Mouse (Mus musculus) layer of hippocampus, adult 2 months (tissue): ENCODE results near the gene Dstyk. TPM values are rescaled to one million over a fixed set of nuclear protein-coding genes. Genes with fewer than 3 reads are reported as not detected.
"Not testable (repeated sequence)": the region's sequence is repeated elsewhere in the genome, so short reads cannot be mapped to it uniquely, and the experiment has no call there.

Source experiments
- DNase-seq, 2 experiments: peaks; one replicate each; pipeline ENCODE4 v3.0.0; 2022; ENCODE audit warnings: low spot score in 2 of 2
- H3K27ac ChIP-seq: fragments of 200-600 bp; 2 replicates; pipeline ENCODE4 v1.8.1; 2022
- H3K4me3 ChIP-seq: fragments of 200-600 bp; 2 replicates; pipeline ENCODE4 v1.8.1; 2022; ENCODE audit warnings: mild to moderate bottlenecking
- CTCF ChIP-seq: fragments of 200-600 bp; conservative IDR thresholded peaks from 2 replicates; pipeline ENCODE4 v1.8.1; 2022; ENCODE audit warnings: antibody characterized with exemption, mild to moderate bottlenecking, moderate library complexity
- total RNA-seq, 2 experiments: library from RNA; stranded (reverse); gene quantifications; 2 replicates each; pipeline ENCODE4 v1.2.3; 2021

The Dstyk gene
- total RNA-seq, 2 experiments from 2014 or later = 49.0 to 50.2 TPM

GRCm38 (mm10) chr1:132434032-132434431, 16.7 kb downstream of the Dstyk start:
- no peak for DNase-seq
- H3K4me3 ChIP-seq = no peak overlapping the region
- no peak for TF ChIP-seq CTCF
- 0 out of 2 replicates have a peak overlapping the region, but pooled peaks have one; percentile 18 for H3K27ac ChIP-seq

- DNase-seq = no peak
- Histone ChIP-seq H3K4me3 (no peak overlapping the region), H3K27ac (peak overlapping the region; percentile 73)
- no peak for TF ChIP-seq CTCF
Observed at GRCm38 (mm10) chr1:132436320-132436958, 19.1 kb downstream of the Dstyk start.

DNA sequence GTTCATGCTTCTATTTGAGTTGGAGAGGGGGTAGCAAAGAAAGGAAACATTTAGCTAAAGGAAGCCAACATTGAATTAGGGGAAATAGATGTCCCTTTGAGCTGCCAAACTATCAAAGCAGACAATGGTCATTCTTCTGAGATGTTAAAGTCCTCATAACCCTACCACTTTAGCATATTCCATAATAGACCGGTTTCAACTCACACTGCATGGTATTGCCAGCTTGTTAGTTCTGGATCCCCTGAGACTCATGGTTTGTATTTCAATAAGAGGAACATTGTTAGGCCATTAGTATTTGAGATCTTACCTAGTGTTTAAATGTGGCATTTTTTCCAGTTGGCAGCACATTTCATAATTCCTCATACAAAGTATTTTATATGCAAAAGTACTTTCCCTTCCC, 19.6 kb downstream of the Dstyk start:
- peak overlapping the region; percentile 73 for H3K27ac ChIP-seq
- 0 out of 2 replicates have a peak, but pooled peaks have one; percentile 15 for TF ChIP-seq CTCF
- no peak overlapping the region for H3K4me3 ChIP-seq
- no peak for DNase-seq

DNA sequence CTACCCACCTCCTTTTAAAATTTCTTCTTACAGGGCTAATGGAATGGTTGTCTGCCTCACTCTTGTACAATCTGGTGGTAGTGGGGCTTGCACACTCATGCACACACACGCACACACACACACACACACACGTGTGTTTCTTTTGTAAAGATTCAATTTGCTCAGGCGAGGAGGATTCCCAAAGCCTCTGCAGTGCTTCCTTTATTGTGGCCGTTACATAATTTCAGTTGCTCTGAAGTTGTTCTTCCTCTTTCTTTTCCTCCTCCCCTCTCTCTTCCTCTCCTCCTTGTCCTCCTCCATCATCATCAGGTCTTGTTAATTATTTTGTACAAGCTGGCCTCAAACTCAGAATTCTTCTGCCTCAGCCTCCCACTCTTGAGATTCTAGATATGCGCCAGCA, 20.0 kb downstream of the Dstyk start:
- no peak for DNase-seq
- Histone ChIP-seq H3K27ac (peak overlapping the region; percentile 73), H3K4me3 (no peak overlapping the region)
- TF ChIP-seq CTCF = no peak

DNA sequence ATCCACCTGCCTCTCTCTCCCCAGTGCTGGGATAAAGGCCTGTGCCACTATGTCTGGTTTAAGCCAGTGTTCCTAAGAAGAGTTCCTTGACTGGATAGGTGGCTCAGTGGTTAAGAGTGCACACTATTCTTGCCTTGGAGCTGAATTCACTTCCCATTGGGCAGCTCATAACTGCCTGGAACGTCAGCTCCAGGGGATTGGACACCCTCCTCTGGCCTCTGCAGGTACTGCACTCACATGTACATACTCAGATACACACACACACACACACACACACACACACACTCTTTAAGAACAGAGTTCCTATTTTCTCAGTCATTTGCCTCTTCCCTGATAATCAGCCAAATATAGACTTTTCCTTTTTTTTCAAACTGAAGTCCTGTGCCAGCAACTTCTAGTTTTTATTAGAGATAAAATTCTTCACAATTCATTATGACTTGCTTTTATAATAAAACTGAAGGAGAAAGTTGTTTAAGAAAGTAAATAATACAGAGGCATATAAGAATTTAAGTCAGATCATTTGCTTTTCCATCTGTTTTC, 23.6 kb downstream of the Dstyk start:
- Histone ChIP-seq H3K27ac (0 out of 2 replicates have a peak overlapping the region, but pooled peaks have one; percentile 3), H3K4me3 (no peak overlapping the region)
- no peak for DNase-seq
- TF ChIP-seq CTCF = peak; percentile 47

DNA sequence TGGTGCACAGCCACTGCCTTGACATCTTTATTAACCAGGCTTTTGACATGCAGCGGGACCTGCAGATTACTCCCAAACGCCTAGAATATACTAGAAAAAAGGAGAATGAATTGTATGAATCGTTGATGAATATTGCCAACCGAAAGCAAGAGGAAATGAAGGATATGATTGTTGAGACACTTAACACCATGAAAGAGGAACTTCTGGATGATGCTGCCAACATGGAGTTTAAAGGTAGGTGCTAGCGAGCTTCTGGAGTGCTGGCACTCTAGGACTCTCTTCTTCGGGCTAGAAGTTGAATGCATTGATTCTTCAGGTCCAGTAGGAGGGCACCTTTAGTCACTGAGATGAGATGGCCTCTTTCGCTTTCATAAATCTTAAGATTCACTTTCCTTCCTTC, 32.4 kb downstream of the Dstyk start:
- TF ChIP-seq CTCF = no peak
- H3K27ac ChIP-seq = no peak overlapping the region
- DNase-seq = no peak

GRCm38 (mm10) chr1:132464651-132465050, 47.3 kb downstream of the Dstyk start:
- no peak for DNase-seq
- TF ChIP-seq CTCF = no peak
- H3K27ac ChIP-seq = no peak overlapping the region
- H3K4me3 ChIP-seq = no peak overlapping the region

More for the DNA sequence above, 32.4 kb downstream of the Dstyk start:
- no peak overlapping the region for H3K4me3 ChIP-seq

GRCm38 (mm10) chr1:132468926-132469325, 51.6 kb downstream of the Dstyk start:
- no peak overlapping the region for H3K27ac ChIP-seq
- DNase-seq = no peak
- TF ChIP-seq CTCF = no peak
- no peak overlapping the region for H3K4me3 ChIP-seq

- peak; percentile 44 for TF ChIP-seq CTCF
- Histone ChIP-seq H3K4me3 (no peak overlapping the region), H3K27ac (no peak overlapping the region)
- no peak for DNase-seq
Observed at GRCm38 (mm10) chr1:132469519-132469918, 52.2 kb downstream of the Dstyk start.

DNA sequence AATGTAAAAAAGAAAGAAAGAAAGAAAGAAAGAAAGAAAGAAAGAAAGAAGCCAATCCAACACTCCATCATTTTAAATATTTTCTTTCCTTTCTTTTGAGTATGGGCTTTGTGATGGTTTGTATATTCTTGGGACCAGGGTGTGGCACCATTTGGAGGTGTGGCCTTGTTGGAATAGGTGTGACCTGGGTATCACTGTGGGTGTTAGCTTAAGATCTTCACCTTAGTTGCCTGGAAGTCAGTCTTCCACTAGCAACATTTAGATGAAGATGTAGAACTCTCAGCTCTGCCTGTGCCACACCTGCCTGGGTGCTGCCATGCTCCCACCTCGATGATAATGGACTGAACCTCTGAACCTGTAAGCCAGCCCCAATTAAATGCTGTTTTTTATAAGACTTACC, 52.7 kb downstream of the Dstyk start:
- DNase-seq, H3K27ac ChIP-seq, H3K4me3 ChIP-seq: not testable (repeated sequence)

DNA sequence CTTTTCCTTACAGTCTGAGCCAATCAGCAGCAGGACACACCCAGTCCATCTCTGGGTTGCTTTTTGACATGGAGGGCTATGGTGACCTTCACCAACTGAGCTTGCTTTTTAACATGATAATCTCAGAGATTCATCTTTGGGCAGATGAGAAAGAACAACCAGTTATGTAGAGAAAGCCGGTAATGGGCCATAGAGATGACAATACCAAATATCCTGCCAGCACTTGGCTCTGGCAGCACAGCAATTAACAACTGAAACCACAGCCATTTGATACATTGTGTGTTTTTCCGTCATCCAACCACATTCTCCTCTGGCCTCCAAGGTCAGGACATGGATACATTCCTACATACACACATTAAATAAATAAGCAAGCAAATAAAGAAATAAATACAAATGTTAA, 53.7 kb downstream of the Dstyk start:
- DNase-seq = no peak
- no peak overlapping the region for H3K27ac ChIP-seq
- H3K4me3 ChIP-seq = no peak overlapping the region
- TF ChIP-seq CTCF = no peak

DNA sequence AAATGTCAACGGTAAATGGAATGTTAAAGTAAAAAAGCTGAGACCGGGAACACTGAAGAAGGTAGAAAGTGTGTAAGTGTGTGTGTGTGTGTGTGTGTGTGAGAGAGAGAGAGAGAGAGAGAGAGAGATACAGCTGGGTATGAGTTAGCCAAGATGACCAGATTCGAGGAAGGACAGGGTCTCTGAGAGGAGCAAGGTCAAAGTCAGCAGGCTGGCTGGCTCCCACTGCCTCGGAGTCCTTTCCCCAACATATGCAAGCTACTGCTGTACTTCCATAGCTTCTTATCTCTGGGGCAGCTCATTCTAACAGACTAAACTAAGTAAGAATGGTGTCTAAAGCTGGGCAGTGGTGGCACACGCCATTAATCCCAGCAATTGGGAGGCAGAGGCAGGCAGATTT, 54.1 kb downstream of the Dstyk start:
- TF ChIP-seq CTCF = no peak
- DNase-seq = no peak
- Histone ChIP-seq H3K27ac (no peak overlapping the region), H3K4me3 (no peak overlapping the region)

- peak; percentile 63 for TF ChIP-seq CTCF
- Histone ChIP-seq H3K4me3 (no peak overlapping the region), H3K27ac (no peak overlapping the region)
- DNase-seq = no peak
Observed at GRCm38 (mm10) chr1:132472537-132472936, 55.2 kb downstream of the Dstyk start.

- Histone ChIP-seq H3K4me3 (no peak overlapping the region), H3K27ac (peak overlapping the region; percentile 81)
- DNase-seq = peak; percentile 26 to 46
- no peak for TF ChIP-seq CTCF
Observed at GRCm38 (mm10) chr1:132474496-132474895, 57.1 kb downstream of the Dstyk start.

DNA sequence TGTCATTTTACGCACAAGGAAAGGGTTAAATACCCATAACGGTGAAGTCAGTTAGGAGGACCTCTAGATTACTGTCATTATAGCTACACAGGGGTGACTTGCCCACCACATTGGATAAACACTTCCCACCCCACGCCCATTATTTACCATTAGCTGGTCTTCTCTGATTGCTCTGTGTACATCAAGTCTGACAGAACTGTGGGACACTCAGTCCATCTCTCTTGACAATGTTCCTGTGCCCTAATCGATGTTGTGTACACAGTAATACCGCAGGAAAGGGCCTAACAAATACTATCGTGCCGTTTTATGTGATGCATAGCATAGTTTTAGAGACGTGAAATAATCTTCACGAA, 59.2 kb downstream of the Dstyk start:
- DNase-seq = no peak
- H3K27ac ChIP-seq = peak overlapping the region; percentile 99

More for the DNA sequence above, 59.2 kb downstream of the Dstyk start:
- no peak for TF ChIP-seq CTCF
- peak overlapping the region; percentile 91 for H3K4me3 ChIP-seq
